Mouse (Mus musculus): ENCODE measurements around the gene Rtf2.
A peak's percentile ranks its signal among the peaks of the same experiment; 100 is the strongest.

Rtf2 gene

GRCm38 (mm10) chr2:172496736-172497345, 56.5 kb downstream of the Rtf2 start:
- no peak for DNase-seq

- no peak for DNase-seq
These were observed 58.5 kb downstream of the Rtf2 start for GRCm38 (mm10) chr2:172498823-172499222.

GRCm38 (mm10) chr2:172500752-172501316, 60.5 kb downstream of the Rtf2 start:
- DNase-seq: no peak

- DNase-seq: peak; percentile 56
These were observed 61.0 kb downstream of the Rtf2 start for GRCm38 (mm10) chr2:172501341-172501740.

GRCm38 (mm10) chr2:172502168-172502567, 61.8 kb downstream of the Rtf2 start:
- no peak for DNase-seq

GRCm38 (mm10) chr2:172506121-172506520, 65.8 kb downstream of the Rtf2 start:
- DNase-seq: peak; percentile 57

- DNase-seq: no peak
These were observed 69.8 kb downstream of the Rtf2 start for GRCm38 (mm10) chr2:172510056-172510712.

- DNase-seq: no peak
These were observed 70.5 kb downstream of the Rtf2 start for GRCm38 (mm10) chr2:172510899-172511298.

GRCm38 (mm10) chr2:172516407-172516992, 76.1 kb downstream of the Rtf2 start:
- no peak for DNase-seq

Data from kidney, postnatal 10 days (tissue).